Mouse (Mus musculus) monocyte, adult 5-6 weeks (primary cell): ENCODE measurements around the gene Mat2a. TPM values are rescaled to one million over a fixed set of nuclear protein-coding genes. Genes with fewer than 3 reads are reported as not detected.
"Not testable (repeated sequence)": the region's sequence is repeated elsewhere in the genome, so short reads cannot be mapped to it uniquely, and the experiment has no call there.

Experiments used
- ATAC-seq: fragments of 153-309, 156-312 bp; replicated peaks from 2 replicates; pipeline ENCODE4 v1.8.0; 2017; ENCODE audit warnings: mild to moderate bottlenecking; ENCODE audit not compliant: low TSS enrichment, insufficient number of reproducible peaks, severe bottlenecking, poor library complexity, low FRiP score
- total RNA-seq: library from RNA; stranded (forward); fragments of 200-1000, 200-491, 200-594 nt; gene quantifications from 3 replicates; pipeline ENCODE4 v1.2.3, GENCODE M21; 2017

Mat2a gene
- total RNA-seq, result 122 to 186 TPM (median 164 TPM) in 3 replicates

GRCm38 (mm10) chr6:72439355-72440185 is at the start of gene Mat2a:
Gene Mat2a, minus strand, starts transcription at chr6:72439558.
- ATAC-seq, result peak; percentile 64

GRCm38 (mm10) chr6:72488850-72489249 is 49.5 kb upstream of the Mat2a start:
- no peak for ATAC-seq

- no peak for ATAC-seq
Observed at GRCm38 (mm10) chr6:72487282-72487681, 47.9 kb upstream of the Mat2a start.

- ATAC-seq, result no peak
Observed at GRCm38 (mm10) chr6:72486307-72486706, 46.9 kb upstream of the Mat2a start.

GRCm38 (mm10) chr6:72484887-72485286 is 45.5 kb upstream of the Mat2a start:
- ATAC-seq, result no peak

GRCm38 (mm10) chr6:72482156-72482555 is 42.8 kb upstream of the Mat2a start:
- no peak for ATAC-seq

- ATAC-seq, result no peak
Observed at GRCm38 (mm10) chr6:72480422-72480702, 41.0 kb upstream of the Mat2a start.

- no peak for ATAC-seq
Observed at GRCm38 (mm10) chr6:72479645-72480421, 40.5 kb upstream of the Mat2a start.

GRCm38 (mm10) chr6:72478691-72479090 is 39.3 kb upstream of the Mat2a start:
- ATAC-seq, result not testable (repeated sequence)

- no peak for ATAC-seq
Observed at GRCm38 (mm10) chr6:72477621-72478020, 38.3 kb upstream of the Mat2a start.

- no peak for ATAC-seq
Observed at GRCm38 (mm10) chr6:72476836-72477235, 37.5 kb upstream of the Mat2a start.

GRCm38 (mm10) chr6:72475221-72475985 is 36.0 kb upstream of the Mat2a start:
- ATAC-seq, result no peak

- ATAC-seq, result no peak
Observed at GRCm38 (mm10) chr6:72473264-72474041, 34.1 kb upstream of the Mat2a start.

GRCm38 (mm10) chr6:72466171-72466570 is 26.8 kb upstream of the Mat2a start:
- ATAC-seq, result no peak

- no peak for ATAC-seq
Observed at GRCm38 (mm10) chr6:72465361-72466157, 26.2 kb upstream of the Mat2a start.

- not testable (repeated sequence) for ATAC-seq
Observed at GRCm38 (mm10) chr6:72462550-72463257, 23.3 kb upstream of the Mat2a start.

GRCm38 (mm10) chr6:72460036-72460801 is 20.9 kb upstream of the Mat2a start:
- no peak for ATAC-seq
